Mouse (Mus musculus): ENCODE measurements around the gene Limk1. TPM values are rescaled to one million over a fixed set of nuclear protein-coding genes. Genes with fewer than 3 reads are reported as not detected.

The Limk1 gene
- 10 to 100 TPM; 58.8 to 65.9 (median 63.1) TPM for total RNA-seq (2022)

GRCm38 (mm10) chr5:134688086-134688717 lies at the start of gene Limk1:
Gene Limk1 (minus strand): TSS chr5:134688598.
- DNase-seq (ENCODE audit: low spot score in 2 of 2): no peak

- no peak for DNase-seq (ENCODE audit: low spot score in 2 of 2)
Measured at GRCm38 (mm10) chr5:134734920-134735319, 46.5 kb upstream of the Limk1 start.

- DNase-seq (ENCODE audit: low spot score in 2 of 2): peak in 1 of 2 experiments; percentile 31
Measured at GRCm38 (mm10) chr5:134734072-134734471, 45.7 kb upstream of the Limk1 start.

- no peak for DNase-seq (ENCODE audit: low spot score in 2 of 2)
Measured at GRCm38 (mm10) chr5:134733241-134733640, 44.8 kb upstream of the Limk1 start.

- no peak for DNase-seq (ENCODE audit: low spot score in 2 of 2)
Measured at GRCm38 (mm10) chr5:134729124-134729523, 40.7 kb upstream of the Limk1 start.

- no peak for DNase-seq (ENCODE audit: low spot score in 2 of 2)
Measured at GRCm38 (mm10) chr5:134728535-134728934, 40.1 kb upstream of the Limk1 start.

- DNase-seq (ENCODE audit: low spot score in 2 of 2): no peak
Measured at GRCm38 (mm10) chr5:134727001-134727639, 38.7 kb upstream of the Limk1 start.

- no peak for DNase-seq (ENCODE audit: low spot score in 2 of 2)
Measured at GRCm38 (mm10) chr5:134725299-134725698, 36.9 kb upstream of the Limk1 start.

GRCm38 (mm10) chr5:134720058-134720457 lies 31.7 kb upstream of the Limk1 start:
- DNase-seq (ENCODE audit: low spot score in 2 of 2): no peak

- DNase-seq (ENCODE audit: low spot score in 2 of 2): no peak
Measured at GRCm38 (mm10) chr5:134711076-134711475, 22.7 kb upstream of the Limk1 start.

GRCm38 (mm10) chr5:134709275-134709674 lies 20.9 kb upstream of the Limk1 start:
- DNase-seq (ENCODE audit: low spot score in 2 of 2): no peak

- peak in 1 of 2 experiments; percentile 64 for DNase-seq (ENCODE audit: low spot score in 2 of 2)
Measured at GRCm38 (mm10) chr5:134704157-134704556, 15.8 kb upstream of the Limk1 start.

GRCm38 (mm10) chr5:134695539-134695938 lies 7.1 kb upstream of the Limk1 start:
- no peak for DNase-seq (ENCODE audit: low spot score in 2 of 2)

- DNase-seq (ENCODE audit: low spot score in 2 of 2): no peak
Measured at GRCm38 (mm10) chr5:134695082-134695481, 6.7 kb upstream of the Limk1 start.

- no peak for DNase-seq (ENCODE audit: low spot score in 2 of 2)
Measured at GRCm38 (mm10) chr5:134692704-134693103, 4.3 kb upstream of the Limk1 start.

GRCm38 (mm10) chr5:134688718-134689284 lies 403 bp upstream of the Limk1 start:
- peak; percentile 93 to 99 for DNase-seq (ENCODE audit: low spot score in 2 of 2)

GRCm38 (mm10) chr5:134687187-134687586 lies 1.2 kb downstream of the Limk1 start:
- DNase-seq (ENCODE audit: low spot score in 2 of 2): no peak

- DNase-seq (ENCODE audit: low spot score in 2 of 2): no peak
Measured at GRCm38 (mm10) chr5:134686541-134686940, 1.9 kb downstream of the Limk1 start.

GRCm38 (mm10) chr5:134684398-134684797 lies 4.0 kb downstream of the Limk1 start:
- DNase-seq (ENCODE audit: low spot score in 2 of 2): no peak

GRCm38 (mm10) chr5:134683813-134684212 lies 4.6 kb downstream of the Limk1 start:
- no peak for DNase-seq (ENCODE audit: low spot score in 2 of 2)

- DNase-seq (ENCODE audit: low spot score in 2 of 2): no peak
Measured at GRCm38 (mm10) chr5:134680238-134680637, 8.2 kb downstream of the Limk1 start.

GRCm38 (mm10) chr5:134678827-134679546 lies 9.4 kb downstream of the Limk1 start:
- DNase-seq (ENCODE audit: low spot score in 2 of 2): no peak

Measured in left cerebral cortex, adult 8-10 months (tissue).